18 mouse cellular contexts compared by ENCODE assay signal in the genomic region with DNA sequence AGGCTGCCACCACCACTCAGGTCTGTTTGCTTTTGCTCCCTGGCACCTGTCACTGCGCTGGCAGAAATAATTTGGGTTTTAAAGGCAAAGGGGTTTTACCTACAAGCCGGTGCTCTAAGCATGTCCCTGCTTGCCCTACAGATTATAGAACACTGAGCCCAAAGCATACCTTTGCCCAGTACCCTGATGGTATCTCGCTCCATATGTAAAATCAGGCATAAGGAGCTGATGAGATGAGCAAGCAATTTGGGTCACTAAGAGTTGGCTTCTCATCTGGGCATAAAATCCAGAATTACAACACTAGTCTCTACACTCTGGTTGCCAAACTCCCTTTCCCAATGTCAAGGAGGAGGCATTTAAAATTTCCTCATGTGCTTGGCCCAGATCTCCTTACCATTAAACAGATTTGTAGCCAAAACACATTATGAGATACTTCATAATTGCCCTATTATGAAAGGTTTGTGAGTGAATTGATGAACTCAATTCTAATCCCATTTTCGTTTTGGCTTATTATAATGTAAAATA.
DNase-seq lines count a peak whose midpoint lies in the region; ATAC-seq lines count a peak whose summit lies in the region.
"Had no signal": no experiment of that assay in that cellular context is flagged by ENCODE, and none has a peak within 500 bp of the region (broad histone marks: within the 10 kb centered on the region; RNA-seq: fewer than 3 reads in every experiment).

No protein-coding gene starts in this region.

- peak; percentile 43 to 61 for DNase-seq in cerebellum, postnatal 14 days
- no peak for DNase-seq in cerebellum, adult 8-10 months
- peak; percentile 10 for DNase-seq in lung, postnatal 36 days
- no peak for DNase-seq in lung, adult 18-20 months
- peak; percentile 98 for DNase-seq in fat pad, adult 2 months (ENCODE audit: extremely low read depth, low read depth, low spot score)
- DNase-seq: adrenal gland, postnatal 14 days; cerebellum, adult 18-20 months; cerebellum, adult 9-11 months; forebrain, postnatal 0 days; gastrocnemius, postnatal 25 days; heart, adult 2 months; heart, postnatal 14 days; heart, postnatal 4 days had no signal

- ATAC-seq in megakaryocyte progenitor cell, adult 5-6 weeks (replicated peaks; ENCODE audit: poor library complexity): no peak
- ATAC-seq: CD4-positive, CD25-positive, alpha-beta regulatory T cell, adult 4 months; forebrain, embryonic 14.5 days; forebrain, postnatal 0 days; hindbrain, postnatal 0 days; intestine, postnatal 0 days had no signal

Comparison
In these comparisons a context has a peak if more than half of its experiments do, and no peak if none do; other contexts are left out.
1. DNase-seq: peak in cerebellum, postnatal 14 days (2 of 2), lung, postnatal 36 days (single experiment) and fat pad, adult 2 months (single experiment); none in cerebellum, adult 8-10 months (single experiment) and lung, adult 18-20 months (0 of 2).